Mouse (Mus musculus) granulocyte monocyte progenitor cell, adult 5-6 weeks (primary cell): ENCODE results near the gene Sft2d2. TPM values are rescaled to one million over a fixed set of nuclear protein-coding genes. Genes with fewer than 3 reads are reported as not detected.

Experiments used
- ATAC-seq: replicated peaks from 2 replicates; pipeline ENCODE4 v1.8.0; 2016; ENCODE audit warnings: mild to moderate bottlenecking, moderate TSS enrichment, inconsistent platforms; ENCODE audit not compliant: poor library complexity, severe bottlenecking
- total RNA-seq, 2 experiments: library from RNA; stranded (forward) in 1 of 2; stranded (reverse) in 1 of 2; fragments of 200-712, 200-1000 nt in 1 of 2; fragments of >200 nt in 1 of 2; fragmentation: Nextera tagmentation in 1 of 2; gene quantifications; 2 replicates each; pipeline ENCODE4 v1.2.3; 2014 to 2017

The Sft2d2 gene
- total RNA-seq (2014; fragmentation: Nextera tagmentation) (22.2 and 27.7 TPM in 2 replicates), total RNA-seq (2017) (22.4 and 27.2 TPM in 2 replicates)

DNA sequence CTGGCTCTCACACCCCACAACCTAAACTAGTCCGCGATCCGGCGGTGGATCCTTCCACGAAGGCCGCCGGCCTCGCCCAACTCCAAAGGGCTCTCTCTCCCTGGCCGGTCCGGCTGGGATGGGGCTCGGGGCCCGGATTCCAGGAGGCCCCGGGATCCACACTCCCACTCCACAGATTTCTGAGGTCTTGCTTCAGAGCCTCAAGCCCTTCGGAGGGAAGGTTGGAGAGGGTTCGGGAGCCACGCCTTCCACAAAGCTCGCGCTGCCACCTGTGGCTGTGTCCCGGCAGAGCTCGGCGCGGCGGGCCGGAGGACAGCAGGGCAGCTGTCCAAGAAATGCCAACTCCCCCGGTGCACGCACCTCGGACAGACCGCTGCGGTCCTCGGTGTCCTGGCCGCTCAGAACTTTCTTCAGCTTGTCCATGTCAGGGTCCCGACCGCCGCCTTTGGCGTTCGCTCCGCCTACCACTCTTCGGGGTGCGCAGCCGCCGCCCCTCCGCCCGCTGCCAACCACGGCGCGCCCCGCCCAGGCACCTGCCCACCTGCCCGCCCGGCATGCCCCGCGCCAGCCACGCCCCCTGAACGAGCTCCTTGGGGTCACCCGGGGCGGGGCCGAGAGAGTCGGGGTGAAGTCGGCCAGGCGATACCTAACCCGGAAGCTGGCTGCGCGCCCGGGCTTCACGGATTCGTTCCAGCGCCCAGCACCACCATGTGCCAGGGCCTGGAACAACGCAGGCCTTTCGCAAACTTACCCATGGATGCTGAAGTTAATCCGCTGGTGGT, at the start of gene Sft2d2:
Gene Sft2d2 (minus strand): TSS at position 559 of the 782 bp plus-strand sequence.
- ATAC-seq, result peak; percentile 82

GRCm38 (mm10) chr1:165236321-165237298, 42.4 kb upstream of the Sft2d2 start, which contains the start of gene Tiprl:
Gene Tiprl, minus strand, starts transcription at chr1:165236996.
- ATAC-seq, result peak; percentile 96

DNA sequence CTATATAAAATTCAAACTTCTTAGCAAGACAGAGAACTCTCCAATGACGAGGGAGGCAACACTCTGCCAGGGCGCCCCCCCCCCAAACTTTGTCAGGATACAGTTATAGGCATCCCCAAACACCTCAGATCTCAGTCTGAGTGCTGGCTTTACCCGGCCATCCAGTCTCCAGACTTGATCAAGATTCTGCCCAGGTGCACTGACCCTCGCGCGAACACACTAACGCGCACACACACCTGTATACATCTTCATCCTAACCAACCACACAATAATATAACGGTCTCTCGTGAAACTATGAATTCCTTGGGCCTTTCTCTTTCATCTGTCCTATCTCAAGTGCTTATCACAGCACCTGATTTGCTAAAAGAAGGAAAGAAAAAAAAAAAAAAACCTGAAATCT, 41.6 kb upstream of the Sft2d2 start:
- ATAC-seq, result no peak

GRCm38 (mm10) chr1:165233806-165234205, 39.6 kb upstream of the Sft2d2 start:
- no peak for ATAC-seq

GRCm38 (mm10) chr1:165230691-165231090, 36.5 kb upstream of the Sft2d2 start:
- no peak for ATAC-seq

DNA sequence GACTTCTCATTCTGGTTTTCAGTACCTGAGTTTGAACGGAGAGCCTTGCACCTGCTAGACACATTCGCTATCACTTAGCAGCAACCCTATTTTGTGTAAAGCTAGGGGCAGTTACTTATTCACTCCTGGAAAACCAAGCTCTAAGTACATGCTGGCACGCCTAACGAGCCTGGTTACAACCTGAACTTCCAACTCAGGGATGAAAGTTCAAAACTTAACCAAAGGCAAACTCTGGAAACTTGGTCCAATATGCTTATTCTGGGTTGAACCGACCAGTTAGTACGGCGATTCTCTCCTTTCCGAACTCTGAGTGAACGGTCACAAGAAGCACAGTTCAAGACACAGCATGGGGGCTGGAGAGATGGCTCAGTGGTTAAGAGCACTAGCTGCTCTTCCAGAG, 35.3 kb upstream of the Sft2d2 start:
- ATAC-seq, result no peak

DNA sequence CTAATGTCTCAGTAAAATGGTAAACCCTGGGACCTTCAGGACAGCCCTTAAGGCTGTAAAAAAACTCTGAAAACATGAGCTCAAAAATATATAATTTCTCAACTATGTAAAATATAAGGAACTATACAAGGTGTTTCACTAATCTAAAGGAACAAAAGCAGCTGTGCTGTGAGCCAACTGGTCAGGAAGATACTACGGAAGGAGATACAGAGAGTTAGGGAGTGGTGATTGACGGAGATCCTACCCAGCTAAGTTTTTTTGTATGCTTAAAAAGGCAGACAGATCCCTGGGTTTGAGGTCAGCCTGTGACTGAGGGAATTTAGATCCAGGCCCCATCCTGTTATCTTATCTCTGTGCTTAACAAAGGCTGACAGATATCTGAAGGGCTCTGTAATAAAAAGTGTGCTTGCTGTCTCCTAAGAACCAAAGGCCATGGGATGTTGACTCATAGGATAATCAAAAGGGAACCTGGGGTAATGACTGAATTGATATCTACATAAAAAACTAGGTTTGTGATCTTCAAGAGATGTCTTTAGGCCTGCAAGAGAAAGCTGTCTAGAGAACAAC, 22.9 kb upstream of the Sft2d2 start:
- no peak for ATAC-seq

DNA sequence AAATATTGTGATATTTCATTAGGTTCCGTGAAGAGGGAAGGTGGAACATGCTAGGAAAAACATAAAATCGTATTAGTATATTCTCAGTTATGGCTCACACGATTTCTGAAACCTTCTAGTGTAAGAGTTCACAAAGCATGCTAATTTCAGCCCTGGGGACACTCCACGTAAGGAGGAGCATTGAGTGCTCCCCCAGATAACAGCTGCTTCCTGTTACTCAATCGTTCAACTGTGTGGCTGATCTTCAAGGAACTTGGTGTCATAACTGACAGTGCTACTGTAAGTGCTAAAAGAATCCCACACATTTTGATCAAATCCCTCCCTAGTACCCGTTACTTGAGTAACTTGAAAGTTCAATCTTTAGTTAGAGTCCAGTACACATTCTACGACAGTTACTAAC, 21.6 kb upstream of the Sft2d2 start:
- ATAC-seq, result peak; percentile 97

DNA sequence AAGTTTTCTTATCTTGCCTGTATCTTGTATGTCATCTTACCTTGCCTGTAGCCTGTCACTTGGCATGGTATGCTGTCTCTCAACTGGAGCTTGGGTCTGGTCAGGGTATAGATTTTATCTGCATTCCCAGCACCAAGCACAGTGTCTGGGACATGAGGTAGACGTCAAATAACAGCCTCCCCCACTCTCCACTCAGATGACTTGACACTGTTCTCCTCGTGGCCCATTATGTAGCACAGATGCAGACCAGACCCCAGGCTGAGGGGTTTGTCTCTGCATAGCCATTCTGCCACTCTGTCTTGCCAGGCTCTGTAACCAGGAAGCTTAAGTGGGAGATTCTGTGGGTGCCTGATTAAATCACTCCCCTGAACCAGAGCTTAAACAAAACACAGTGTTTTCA, 11.4 kb upstream of the Sft2d2 start:
- ATAC-seq, result no peak

DNA sequence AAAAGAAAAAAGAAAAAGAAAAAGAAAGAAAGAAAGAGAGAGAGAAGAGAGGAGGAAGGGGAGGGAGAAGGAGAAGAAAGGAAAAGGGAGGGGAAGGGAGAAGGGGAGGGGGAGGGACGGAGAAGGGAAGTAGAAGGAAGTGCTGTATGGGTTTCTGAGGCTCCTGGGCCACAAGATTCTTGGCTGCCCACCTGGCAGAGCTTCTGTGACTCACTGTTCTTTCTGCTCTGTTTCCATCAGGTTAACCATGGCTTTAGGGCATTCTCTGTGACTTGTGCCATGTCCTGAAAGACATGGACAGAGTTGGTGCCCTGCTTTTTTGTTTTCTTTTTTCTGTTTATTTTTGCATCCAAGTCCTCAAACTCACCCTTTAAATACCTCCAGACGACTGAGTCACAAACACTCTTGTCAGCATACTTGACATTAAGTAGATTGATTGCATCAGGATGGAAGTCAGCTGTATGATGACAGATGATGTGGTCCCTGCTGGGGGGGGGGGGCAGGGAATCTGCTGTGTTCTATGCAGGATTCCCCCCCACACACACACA, 9.3 kb upstream of the Sft2d2 start:
- peak; percentile 56 for ATAC-seq

DNA sequence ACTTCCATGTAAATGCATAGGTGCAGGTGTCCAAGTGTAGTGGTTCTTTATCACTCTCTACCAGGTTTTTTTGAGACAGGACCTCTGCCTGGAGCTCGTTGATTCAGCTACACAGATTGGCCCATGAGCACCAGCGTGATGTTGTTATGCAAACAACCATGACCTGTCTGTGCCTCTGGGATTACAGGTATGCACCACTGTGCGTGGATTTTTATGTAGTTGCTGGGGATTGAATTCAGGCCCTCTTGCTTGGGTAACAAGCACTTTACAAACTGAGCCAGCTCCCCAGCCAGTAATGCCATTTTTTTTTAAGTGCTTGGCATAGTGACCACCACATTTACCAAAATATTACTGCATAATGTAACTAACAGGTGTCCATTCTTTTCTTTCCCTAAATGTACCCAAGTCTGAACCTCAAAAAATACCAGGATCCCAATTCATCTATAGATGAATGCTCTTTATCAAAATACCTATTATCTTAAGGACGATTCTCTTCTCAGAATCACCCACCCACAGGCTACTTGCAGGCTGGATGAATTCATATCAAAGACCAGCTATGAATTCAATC, 7.3 kb upstream of the Sft2d2 start:
- ATAC-seq, result no peak

DNA sequence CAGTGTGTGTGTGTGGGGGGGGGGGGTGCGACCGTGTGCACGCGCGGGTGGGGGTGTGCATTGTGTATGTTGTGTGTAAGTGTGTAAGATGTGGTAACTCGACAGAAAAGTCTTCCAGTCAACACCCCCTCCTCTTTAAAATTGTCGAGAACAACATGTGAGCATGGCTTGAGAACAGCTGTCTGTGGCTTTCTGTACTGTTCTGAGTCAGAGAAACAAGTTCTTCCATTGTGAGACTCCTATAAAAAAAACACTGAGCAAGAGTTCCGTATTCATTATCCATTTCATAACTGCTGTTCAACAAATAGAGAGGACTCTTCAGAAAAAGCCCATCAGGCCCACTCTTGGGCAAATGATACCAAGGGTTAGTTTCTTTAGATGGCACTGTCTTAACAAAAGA, 6.5 kb upstream of the Sft2d2 start:
- ATAC-seq, result no peak

GRCm38 (mm10) chr1:165199639-165200038, 5.4 kb upstream of the Sft2d2 start:
- ATAC-seq, result no peak

DNA sequence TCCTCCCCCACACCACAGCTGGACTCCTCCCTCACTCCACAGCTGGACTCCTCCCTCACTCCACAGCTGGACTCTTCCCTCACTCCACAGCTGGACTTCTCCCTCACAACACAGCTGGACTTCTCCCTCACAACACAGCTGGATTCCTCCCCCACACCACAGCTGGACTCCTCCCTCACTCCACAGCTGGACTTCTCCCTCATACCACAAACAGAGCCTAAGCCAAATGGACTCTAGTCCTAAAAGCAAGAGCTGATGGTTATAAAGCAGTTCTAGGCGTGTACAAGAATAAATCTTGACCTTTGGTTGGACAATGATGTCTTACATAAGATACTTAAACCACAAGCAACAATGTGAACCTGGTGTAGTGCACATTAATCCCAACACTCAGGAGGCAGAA, 4.7 kb upstream of the Sft2d2 start:
- ATAC-seq, result no peak

DNA sequence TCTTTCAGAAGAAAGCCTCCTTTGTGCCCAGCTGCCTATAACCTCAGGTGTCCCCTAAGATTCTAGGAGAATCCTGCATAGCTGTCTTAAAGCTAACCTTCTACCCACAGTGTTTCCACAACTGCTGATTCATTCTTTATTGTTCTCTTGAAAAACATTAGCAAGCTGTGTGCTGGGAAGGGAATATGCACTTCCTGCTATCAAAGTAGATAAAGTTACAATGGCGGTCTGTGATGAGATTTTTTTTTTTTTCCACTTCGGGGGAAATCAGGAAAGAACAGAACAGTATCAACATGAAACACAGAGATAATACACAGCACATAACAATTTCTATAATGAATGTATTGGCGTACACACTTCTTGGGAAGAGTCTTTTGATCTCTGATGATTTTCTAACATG, 3.6 kb upstream of the Sft2d2 start:
- no peak for ATAC-seq

DNA sequence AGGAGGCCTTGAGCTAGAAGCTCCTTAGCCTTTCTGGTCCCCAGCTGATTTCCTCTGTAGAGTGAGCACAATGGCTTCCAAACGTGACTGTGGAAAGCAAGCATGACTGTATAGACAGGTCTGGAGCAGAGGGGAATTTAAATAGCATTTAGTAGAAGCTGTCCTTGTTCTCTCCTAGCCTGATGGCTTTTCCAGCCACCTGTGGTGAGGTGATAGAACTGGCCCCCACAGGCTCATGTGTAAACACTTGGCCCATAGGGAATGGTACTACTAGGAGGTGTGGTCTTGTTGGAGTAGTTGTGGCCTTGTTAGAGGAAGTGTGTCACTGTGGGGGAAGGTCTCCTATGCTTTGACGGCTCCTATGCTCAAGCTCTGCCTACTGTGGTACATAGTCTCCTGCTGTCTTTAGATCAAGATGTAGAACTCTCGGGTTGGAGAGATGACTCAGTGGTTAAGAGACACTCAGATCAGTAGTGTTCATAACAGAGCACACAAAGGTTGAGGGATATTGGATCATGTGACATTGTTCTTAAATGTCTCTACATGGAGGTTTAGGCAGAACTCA, 1.2 kb upstream of the Sft2d2 start:
- ATAC-seq, result no peak

DNA sequence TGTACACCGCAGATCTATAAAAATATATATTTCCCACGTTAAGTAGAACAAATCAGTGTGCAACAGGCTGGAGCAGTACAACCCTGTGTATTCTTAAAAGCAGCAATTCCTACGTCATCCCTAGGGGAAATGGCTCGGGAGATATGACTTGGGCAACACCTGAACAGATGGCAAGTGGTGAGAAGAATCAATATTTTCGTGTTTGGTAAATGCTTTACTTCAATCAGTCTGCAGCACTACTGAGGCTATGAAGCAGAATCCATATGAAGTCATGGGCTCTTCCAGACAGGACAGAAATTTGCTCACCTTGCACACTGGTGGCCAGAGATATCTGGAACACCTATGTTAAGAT, 400 bp upstream of the Sft2d2 start:
- ATAC-seq, result peak; percentile 2; the same call in 1 of the 2 replicates

GRCm38 (mm10) chr1:165193426-165193825, 812 bp downstream of the Sft2d2 start:
- peak; percentile 26 for ATAC-seq

- no peak for ATAC-seq
These were observed 1.4 kb downstream of the Sft2d2 start for GRCm38 (mm10) chr1:165192714-165193264.

- ATAC-seq, result peak; percentile 57
These were observed 2.1 kb downstream of the Sft2d2 start for GRCm38 (mm10) chr1:165192102-165192501.
